Mouse (Mus musculus): ENCODE results near the gene Ncan. TPM values are rescaled to one million over a fixed set of nuclear protein-coding genes. Genes with fewer than 3 reads are reported as not detected.

Ncan gene
- polyA plus RNA-seq, 1 experiment = 0.04 TPM

DNA sequence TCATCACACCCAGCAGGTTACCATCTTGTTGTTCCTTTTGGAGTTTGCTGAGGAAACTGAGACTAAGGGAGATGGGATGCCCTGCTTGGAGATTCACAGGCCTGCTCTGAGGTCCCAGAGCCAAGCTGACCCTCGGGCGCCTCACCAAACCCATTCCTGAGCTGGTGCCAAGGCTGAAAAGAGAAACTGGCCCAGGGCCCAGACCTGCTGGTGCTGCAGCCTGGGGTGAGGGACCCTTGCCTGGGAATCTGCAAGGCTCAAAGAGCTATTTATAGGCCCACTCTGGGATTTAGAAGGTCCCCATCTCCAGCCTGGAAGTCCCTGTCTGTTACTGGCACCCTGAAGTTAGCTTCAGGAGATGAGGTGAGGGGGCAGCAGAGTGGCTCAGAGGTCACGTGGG, 7.8 kb upstream of the Ncan start:
- TF ChIP-seq CTCF (IDR thresholded peaks at IDR 0.05; ENCODE audit: extremely low read depth, insufficient read length, insufficient replicate concordance, low read depth, low read length) = no peak
- no peak for TF ChIP-seq POLR2A (IDR thresholded peaks at IDR 0.05; ENCODE audit: low read depth, low read length)
- WGBS = 44% methylated on average over 3 of the region's 3 CpGs
- no peak overlapping the region for H3K27ac ChIP-seq (ENCODE audit: insufficient read depth, low read depth, low read length)
- peaks cover 22% of the 10 kb centered on the region for H3K4me1 ChIP-seq (ENCODE audit: control insufficient read depth, insufficient read depth, insufficient read length, low read length)
- no peak overlapping the region for H3K4me3 ChIP-seq (ENCODE audit: low read depth, low read length)
- H3K27me3 ChIP-seq (ENCODE audit: control insufficient read depth, insufficient read depth, low read length) = no peaks in the 10 kb centered on the region
- peaks cover 5% of the 10 kb centered on the region for H3K36me3 ChIP-seq (ENCODE audit: control insufficient read depth, insufficient read depth, low read length)

- Histone ChIP-seq H3K4me3 (ENCODE audit: low read depth, low read length) (no peak overlapping the region), H3K36me3 (ENCODE audit: control insufficient read depth, insufficient read depth, low read length) (no peaks in the 10 kb centered on the region), H3K4me1 (ENCODE audit: control insufficient read depth, insufficient read depth, insufficient read length, low read length) (peaks cover 8% of the 10 kb centered on the region), H3K27me3 (ENCODE audit: control insufficient read depth, insufficient read depth, low read length) (peaks cover 3% of the 10 kb centered on the region; the same call in 1 of the 2 replicates), H3K27ac (ENCODE audit: insufficient read depth, low read depth, low read length) (no peak overlapping the region)
- WGBS = 56% methylated on average over 8 of the region's 8 CpGs
- no peak for TF ChIP-seq CTCF (IDR thresholded peaks at IDR 0.05; ENCODE audit: extremely low read depth, insufficient read length, insufficient replicate concordance, low read depth, low read length)
- no peak for TF ChIP-seq POLR2A (IDR thresholded peaks at IDR 0.05; ENCODE audit: low read depth, low read length)
These were observed 4.3 kb upstream of the Ncan start for GRCm38 (mm10) chr8:70124992-70125391.

DNA sequence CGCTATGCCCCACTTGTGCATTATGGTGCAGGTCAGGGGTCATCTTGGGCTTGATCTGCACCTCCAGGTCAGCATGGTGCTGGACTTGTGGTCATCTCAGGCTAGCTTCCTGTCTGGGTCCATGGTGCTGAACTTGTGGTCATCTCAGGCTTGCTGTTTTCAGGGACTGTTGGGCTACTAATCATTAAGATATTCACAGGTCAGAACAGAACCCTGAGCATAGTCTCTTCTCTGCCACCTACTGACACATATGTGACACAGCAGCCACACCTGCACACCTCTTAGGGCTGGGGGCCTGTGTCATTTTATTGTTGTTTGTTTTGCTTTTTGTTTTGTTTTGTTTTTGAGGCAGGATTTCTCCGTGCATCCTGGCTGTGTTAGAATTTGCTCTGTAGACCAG, 2.2 kb upstream of the Ncan start:
- H3K4me3 ChIP-seq (ENCODE audit: low read depth, low read length) = no peak overlapping the region
- H3K4me1 ChIP-seq (ENCODE audit: control insufficient read depth, insufficient read depth, insufficient read length, low read length) = no peaks in the 10 kb centered on the region; the same call in 1 of the 2 replicates
- H3K36me3 ChIP-seq (ENCODE audit: control insufficient read depth, insufficient read depth, low read length) = no peaks in the 10 kb centered on the region
- TF ChIP-seq POLR2A (IDR thresholded peaks at IDR 0.05; ENCODE audit: low read depth, low read length) (no peak), CTCF (IDR thresholded peaks at IDR 0.05; ENCODE audit: extremely low read depth, insufficient read length, insufficient replicate concordance, low read depth, low read length) (peak; percentile 46; the same call in 1 of the 2 replicates)
- H3K27me3 ChIP-seq (ENCODE audit: control insufficient read depth, insufficient read depth, low read length) = peaks cover 16% of the 10 kb centered on the region
- WGBS = 51% methylated on average over 2 of the region's 2 CpGs
- no peak overlapping the region for H3K27ac ChIP-seq (ENCODE audit: insufficient read depth, low read depth, low read length)

- Histone ChIP-seq H3K4me1 (ENCODE audit: control insufficient read depth, insufficient read depth, insufficient read length, low read length) (no peaks in the 10 kb centered on the region; the same call in 1 of the 2 replicates), H3K36me3 (ENCODE audit: control insufficient read depth, insufficient read depth, low read length) (no peaks in the 10 kb centered on the region), H3K27ac (ENCODE audit: insufficient read depth, low read depth, low read length) (no peak overlapping the region), H3K27me3 (ENCODE audit: control insufficient read depth, insufficient read depth, low read length) (peaks cover 28% of the 10 kb centered on the region), H3K4me3 (ENCODE audit: low read depth, low read length) (no peak overlapping the region)
- TF ChIP-seq POLR2A (IDR thresholded peaks at IDR 0.05; ENCODE audit: low read depth, low read length) (no peak), CTCF (IDR thresholded peaks at IDR 0.05; ENCODE audit: extremely low read depth, insufficient read length, insufficient replicate concordance, low read depth, low read length) (no peak)
- 20% methylated on average over 17 of the region's 17 CpGs for WGBS
These were observed 1.7 kb downstream of the Ncan start for GRCm38 (mm10) chr8:70118726-70119700.

- H3K27ac ChIP-seq (ENCODE audit: insufficient read depth, low read depth, low read length) = no peak overlapping the region
- H3K27me3 ChIP-seq (ENCODE audit: control insufficient read depth, insufficient read depth, low read length) = peaks cover 39% of the 10 kb centered on the region
- H3K4me3 ChIP-seq (ENCODE audit: low read depth, low read length) = no peak overlapping the region
- TF ChIP-seq POLR2A (IDR thresholded peaks at IDR 0.05; ENCODE audit: low read depth, low read length) = no peak
- no peak for TF ChIP-seq CTCF (IDR thresholded peaks at IDR 0.05; ENCODE audit: extremely low read depth, insufficient read length, insufficient replicate concordance, low read depth, low read length)
- WGBS = 4% methylated on average over 9 of the region's 9 CpGs
- H3K4me1 ChIP-seq (ENCODE audit: control insufficient read depth, insufficient read depth, insufficient read length, low read length) = no peaks in the 10 kb centered on the region; the same call in 1 of the 2 replicates
- H3K36me3 ChIP-seq (ENCODE audit: control insufficient read depth, insufficient read depth, low read length) = no peaks in the 10 kb centered on the region
These were observed 3.1 kb downstream of the Ncan start for GRCm38 (mm10) chr8:70117611-70118010.

DNA sequence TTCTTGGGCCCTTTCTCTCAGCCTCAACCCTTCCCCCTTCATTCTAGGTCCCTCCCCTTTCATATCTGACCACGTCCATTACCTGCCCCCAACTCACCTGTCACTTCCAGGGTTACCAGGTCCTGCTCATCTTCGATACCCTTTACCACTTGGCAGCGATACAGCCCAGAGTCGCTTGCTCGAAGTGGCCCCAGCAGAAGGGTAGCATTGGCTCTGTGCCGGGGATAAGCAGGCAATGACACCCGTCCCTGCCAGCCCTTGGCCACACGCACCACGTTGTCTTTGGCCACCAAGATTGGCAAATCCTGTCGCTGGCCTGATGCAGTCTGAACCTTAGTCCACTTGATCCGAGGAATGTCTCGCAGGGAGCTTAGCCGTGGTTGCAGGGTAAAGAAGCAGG, 5.8 kb downstream of the Ncan start:
- peaks cover 48% of the 10 kb centered on the region for H3K27me3 ChIP-seq (ENCODE audit: control insufficient read depth, insufficient read depth, low read length)
- no peaks in the 10 kb centered on the region for H3K36me3 ChIP-seq (ENCODE audit: control insufficient read depth, insufficient read depth, low read length)
- no peak overlapping the region for H3K4me3 ChIP-seq (ENCODE audit: low read depth, low read length)
- WGBS = 61% methylated on average over 13 of the region's 13 CpGs
- TF ChIP-seq POLR2A (IDR thresholded peaks at IDR 0.05; ENCODE audit: low read depth, low read length) = no peak
- TF ChIP-seq CTCF (IDR thresholded peaks at IDR 0.05; ENCODE audit: extremely low read depth, insufficient read length, insufficient replicate concordance, low read depth, low read length) = no peak
- H3K4me1 ChIP-seq (ENCODE audit: control insufficient read depth, insufficient read depth, insufficient read length, low read length) = peaks cover 4% of the 10 kb centered on the region; the same call in 1 of the 2 replicates
- no peak overlapping the region for H3K27ac ChIP-seq (ENCODE audit: insufficient read depth, low read depth, low read length)

DNA sequence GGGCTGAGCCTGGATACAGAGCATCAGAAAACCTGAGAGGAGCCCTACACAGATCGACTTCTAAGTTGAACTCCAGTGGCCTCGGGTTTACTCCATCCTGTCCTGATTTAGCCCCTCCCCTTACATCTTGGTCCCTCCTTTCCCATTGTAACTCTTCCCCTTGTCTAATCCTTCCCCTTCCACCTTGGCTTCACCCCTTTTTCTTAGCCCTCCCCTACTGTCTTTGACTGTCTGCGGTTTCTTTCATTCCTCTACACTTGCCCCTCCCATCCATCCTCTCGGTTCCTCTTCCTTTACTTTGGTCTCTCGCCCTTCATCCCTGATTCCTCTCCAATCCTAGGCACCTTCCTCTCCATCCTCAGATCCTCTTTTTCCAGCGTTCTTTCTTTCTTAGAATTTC, 6.2 kb downstream of the Ncan start:
- H3K27me3 ChIP-seq (ENCODE audit: control insufficient read depth, insufficient read depth, low read length) = peaks cover 48% of the 10 kb centered on the region
- TF ChIP-seq POLR2A (IDR thresholded peaks at IDR 0.05; ENCODE audit: low read depth, low read length) (no peak), CTCF (IDR thresholded peaks at IDR 0.05; ENCODE audit: extremely low read depth, insufficient read length, insufficient replicate concordance, low read depth, low read length) (no peak)
- no peaks in the 10 kb centered on the region for H3K36me3 ChIP-seq (ENCODE audit: control insufficient read depth, insufficient read depth, low read length)
- no peak overlapping the region for H3K27ac ChIP-seq (ENCODE audit: insufficient read depth, low read depth, low read length)
- peaks cover 4% of the 10 kb centered on the region; the same call in 1 of the 2 replicates for H3K4me1 ChIP-seq (ENCODE audit: control insufficient read depth, insufficient read depth, insufficient read length, low read length)
- no peak overlapping the region for H3K4me3 ChIP-seq (ENCODE audit: low read depth, low read length)
- 18% methylated on average over 6 of the region's 6 CpGs for WGBS

All from small intestine, adult 2 months (tissue).